Mouse (Mus musculus) heart, postnatal 0 days (tissue): ENCODE measurements at regions not wholly inside any gene's neighbourhood (a gene's known extent, or its start where the extent isn't known, plus 50 kb on each side); places are given as distances from the start of the nearest gene placed in this dataset.

Experiments used
- ATAC-seq: fragments of 200-750 bp; cut with Nextera tagmentation; 2 replicates; pipeline ENCODE4 v1.8.0; 2017; ENCODE audit warnings: low read depth, moderate number of reproducible peaks, moderate library complexity; ENCODE audit not compliant: insufficient read depth
- DNase-seq: peaks from one replicate; pipeline ENCODE4 v3.0.0-alpha.2; 2016; ENCODE audit warnings: low spot score
- H3K27ac ChIP-seq: fragments of 300-500 bp; sonication (generic); 2 replicates; pipeline ENCODE4 v1.5.1; 2014; ENCODE audit warnings: low read depth, mild to moderate bottlenecking
- H3K27me3 ChIP-seq: fragments of 300-500 bp; sonication (generic); 2 replicates; pipeline ENCODE4 v1.6.1; 2014; ENCODE audit warnings: low read length, mixed read lengths; ENCODE audit not compliant: control insufficient read depth, insufficient read depth
- H3K36me3 ChIP-seq: fragments of 300-500 bp; sonication (generic); replicated peaks from 2 replicates; pipeline ENCODE4 v1.6.1; 2014; ENCODE audit warnings: low read length, mixed read lengths; ENCODE audit not compliant: control insufficient read depth, insufficient read depth
- H3K4me1 ChIP-seq: fragments of 300-500 bp; sonication (generic); 2 replicates; pipeline ENCODE4 v1.6.1; 2014; ENCODE audit warnings: antibody characterized with exemption; ENCODE audit not compliant: control insufficient read depth, insufficient read depth
- H3K4me2 ChIP-seq: fragments of 300-500 bp; sonication (generic); 2 replicates; pipeline ENCODE4 v1.6.1; 2014; ENCODE audit warnings: low read depth, mild to moderate bottlenecking, low read length, moderate library complexity
- H3K4me3 ChIP-seq: fragments of 300-500 bp; sonication (generic); 2 replicates; pipeline ENCODE4 v1.5.1; 2014; ENCODE audit warnings: low read depth, low read length
- H3K9ac ChIP-seq: fragments of 300-500 bp; sonication (generic); replicated peaks from 2 replicates; pipeline ENCODE4 v1.6.1; 2014; ENCODE audit warnings: low read depth, low read length, mixed read lengths
- H3K9me3 ChIP-seq: fragments of 300-500 bp; sonication (generic); replicated peaks from 2 replicates; pipeline ENCODE4 v1.6.1; 2016; ENCODE audit warnings: low read length; ENCODE audit not compliant: control insufficient read depth
- CTCF ChIP-seq: IDR thresholded peaks from 2 replicates; pipeline ENCODE4 v1.5.1; 2016; ENCODE audit warnings: antibody characterized with exemption, control low read depth, low read depth
- EP300 ChIP-seq: IDR thresholded peaks from 2 replicates; pipeline ENCODE4 v1.6.1; 2016; ENCODE audit warnings: antibody characterized with exemption, low read depth
- WGBS: fragments of 180-500 bp; shearing (Covaris S2); extraction: QIAGEN DNeasy Blood & Tissue Kit; methylation state at CpG from one replicate; pipeline ENCODE4 v1.1.7; 2014; 5-methylcytosine and 5-hydroxymethylcytosine counted together

DNA sequence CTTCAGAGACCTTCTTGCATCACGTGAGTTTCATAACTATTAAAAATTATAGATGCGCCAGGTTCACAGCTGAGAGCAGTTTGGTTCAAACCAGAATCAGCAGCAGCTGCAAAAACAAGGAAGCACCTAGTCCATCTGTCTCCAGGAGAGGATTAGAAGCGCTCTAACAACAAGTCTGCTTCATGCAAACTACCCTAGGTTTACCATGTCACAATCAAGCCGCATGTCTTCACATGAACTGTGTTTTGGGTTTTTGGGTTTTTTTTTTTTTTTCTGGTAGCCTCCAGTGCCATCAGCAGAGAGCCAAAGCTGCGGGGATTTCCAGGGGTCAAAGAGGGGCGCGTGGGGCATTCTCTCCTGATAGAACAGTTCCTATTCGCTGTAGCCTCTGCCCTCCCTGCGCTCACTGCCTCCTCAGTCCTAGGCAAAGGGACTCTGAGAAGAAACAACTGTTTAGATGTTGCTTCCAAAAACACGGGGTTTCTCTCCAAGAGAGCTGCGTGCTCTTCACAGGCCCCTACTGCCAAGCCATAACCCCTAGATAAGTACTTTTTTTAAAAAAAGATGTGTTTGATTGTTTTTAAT, 259.8 kb downstream of the Adamts20 start:
- TF ChIP-seq EP300: no peak
- TF ChIP-seq CTCF: no peak
- Histone ChIP-seq H3K4me3 (no peak overlapping the region), H3K9me3 (no peaks in the 10 kb centered on the region), H3K4me2 (no peak overlapping the region), H3K9ac (no peak overlapping the region), H3K4me1 (peaks cover 8% of the 10 kb centered on the region; the same call in 1 of the 2 replicates), H3K27ac (no peak overlapping the region), H3K36me3 (no peaks in the 10 kb centered on the region), H3K27me3 (no peaks in the 10 kb centered on the region)
- DNase-seq: no peak
- ATAC-seq: no peak
- WGBS: 56% methylated on average over 11 of the region's 11 CpGs

DNA sequence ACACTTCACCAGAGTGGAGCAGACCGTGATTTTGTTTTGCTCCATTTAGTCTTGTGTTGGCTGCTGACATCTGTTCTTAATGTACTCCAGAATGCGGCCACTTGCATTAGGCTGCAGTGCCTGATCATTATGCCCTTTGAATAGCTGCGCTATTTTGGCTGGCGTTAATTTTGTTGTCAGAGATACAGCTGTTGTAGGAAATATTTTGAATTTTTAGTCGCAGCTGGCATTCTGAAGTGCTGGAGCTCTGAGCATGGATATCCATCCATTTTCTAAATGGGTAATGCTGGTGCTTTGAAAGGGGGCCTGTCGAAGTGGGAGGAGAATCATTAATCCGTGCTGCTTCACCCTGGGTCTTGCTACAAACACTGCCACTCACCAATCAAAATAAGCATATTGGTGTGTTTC, 275.1 kb downstream of the Adamts20 start:
- no peaks in the 10 kb centered on the region for H3K27me3 ChIP-seq
- no peak overlapping the region for H3K4me3 ChIP-seq
- peak; percentile 27; the same call in 1 of the 2 replicates for ATAC-seq
- H3K9me3 ChIP-seq: no peaks in the 10 kb centered on the region
- H3K9ac ChIP-seq: no peak overlapping the region
- DNase-seq: no peak
- H3K36me3 ChIP-seq: no peaks in the 10 kb centered on the region
- TF ChIP-seq EP300: no peak
- TF ChIP-seq CTCF: no peak
- H3K27ac ChIP-seq: 0 out of 2 replicates have a peak overlapping the region, but pooled peaks have one; percentile 4
- 30% methylated on average over 7 of the region's 7 CpGs for WGBS
- peaks cover 20% of the 10 kb centered on the region for H3K4me1 ChIP-seq
- no peak overlapping the region for H3K4me2 ChIP-seq

- Histone ChIP-seq H3K4me2 (no peak overlapping the region), H3K4me1 (peaks cover 20% of the 10 kb centered on the region), H3K27ac (no peak overlapping the region), H3K36me3 (no peaks in the 10 kb centered on the region), H3K27me3 (no peaks in the 10 kb centered on the region), H3K4me3 (no peak overlapping the region), H3K9ac (no peak overlapping the region), H3K9me3 (no peaks in the 10 kb centered on the region)
- ATAC-seq (no peak), DNase-seq (no peak)
- TF ChIP-seq CTCF (no peak), EP300 (no peak)
- 81% methylated on average over 4 of the region's 4 CpGs for WGBS
These were observed 277.6 kb downstream of the Adamts20 start for GRCm38 (mm10) chr15:94187588-94187987.

GRCm38 (mm10) chr15:94183663-94184375, 281.4 kb downstream of the Adamts20 start:
- no peak overlapping the region for H3K4me2 ChIP-seq
- no peak for DNase-seq
- no peak overlapping the region for H3K4me3 ChIP-seq
- no peak overlapping the region for H3K9ac ChIP-seq
- ATAC-seq: no peak
- H3K4me1 ChIP-seq: peaks cover 5% of the 10 kb centered on the region; the same call in 1 of the 2 replicates
- H3K36me3 ChIP-seq: no peaks in the 10 kb centered on the region
- WGBS: 81% methylated on average over 6 of the region's 6 CpGs
- no peaks in the 10 kb centered on the region for H3K9me3 ChIP-seq
- H3K27me3 ChIP-seq: no peaks in the 10 kb centered on the region
- no peak overlapping the region for H3K27ac ChIP-seq
- TF ChIP-seq CTCF: no peak
- no peak for TF ChIP-seq EP300

DNA sequence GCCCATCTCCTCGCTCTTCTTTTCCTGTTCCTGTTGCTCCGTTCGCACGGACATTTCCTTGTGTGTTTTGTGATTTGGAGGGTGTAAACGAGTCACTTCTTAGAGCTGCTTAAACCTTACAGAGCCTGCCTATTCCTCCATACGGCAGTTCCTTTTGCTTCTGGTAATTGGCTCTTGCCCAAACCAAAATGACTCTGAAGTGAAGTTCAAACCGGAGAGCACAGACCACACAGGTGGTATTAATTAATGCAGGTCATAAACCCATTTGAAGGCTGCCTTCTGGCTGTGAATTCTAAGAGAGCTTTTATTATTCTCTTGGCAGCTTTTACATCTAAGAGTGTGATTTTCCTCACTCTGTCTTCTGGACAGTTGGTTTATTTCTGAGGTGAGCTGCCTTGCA, 291.1 kb downstream of the Adamts20 start:
- WGBS: 78% methylated on average over 7 of the region's 7 CpGs
- H3K27ac ChIP-seq: no peak overlapping the region
- no peaks in the 10 kb centered on the region for H3K4me1 ChIP-seq
- H3K9ac ChIP-seq: no peak overlapping the region
- H3K36me3 ChIP-seq: no peaks in the 10 kb centered on the region
- TF ChIP-seq EP300: no peak
- TF ChIP-seq CTCF: no peak
- H3K27me3 ChIP-seq: no peaks in the 10 kb centered on the region
- H3K4me3 ChIP-seq: no peak overlapping the region
- no peak for ATAC-seq
- H3K9me3 ChIP-seq: no peaks in the 10 kb centered on the region
- no peak for DNase-seq
- no peak overlapping the region for H3K4me2 ChIP-seq

- DNase-seq (no peak), ATAC-seq (no peak)
- WGBS: 90% methylated on average over 4 of the region's 4 CpGs
- H3K27me3 ChIP-seq: no peaks in the 10 kb centered on the region
- no peak overlapping the region for H3K27ac ChIP-seq
- no peaks in the 10 kb centered on the region for H3K36me3 ChIP-seq
- no peaks in the 10 kb centered on the region for H3K9me3 ChIP-seq
- no peak overlapping the region for H3K9ac ChIP-seq
- no peak overlapping the region for H3K4me2 ChIP-seq
- no peak overlapping the region for H3K4me3 ChIP-seq
- TF ChIP-seq EP300 (no peak), CTCF (no peak)
- H3K4me1 ChIP-seq: no peaks in the 10 kb centered on the region
These were observed 304.4 kb downstream of the Adamts20 start for GRCm38 (mm10) chr15:94160806-94161205.
